Mouse (Mus musculus) testis, adult 2 months (tissue): Measurements from ENCODE around the gene Gm21988.

Source experiments
- CTCF ChIP-seq: fragments of 200-500 bp; IDR thresholded peaks from 2 replicates; pipeline ENCODE4 v1.5.1; 2012; ENCODE audit warnings: low read depth, mild to moderate bottlenecking, inconsistent platforms, low read length, moderate library complexity; ENCODE audit not compliant: control insufficient read depth, insufficient read depth, insufficient replicate concordance
- POLR2A ChIP-seq: fragments of 200-500 bp; IDR thresholded peaks from 2 replicates; pipeline ENCODE4 v1.6.1; 2012; ENCODE audit warnings: low read depth, mild to moderate bottlenecking, inconsistent platforms, low read length, moderate library complexity; ENCODE audit not compliant: control insufficient read depth

DNA sequence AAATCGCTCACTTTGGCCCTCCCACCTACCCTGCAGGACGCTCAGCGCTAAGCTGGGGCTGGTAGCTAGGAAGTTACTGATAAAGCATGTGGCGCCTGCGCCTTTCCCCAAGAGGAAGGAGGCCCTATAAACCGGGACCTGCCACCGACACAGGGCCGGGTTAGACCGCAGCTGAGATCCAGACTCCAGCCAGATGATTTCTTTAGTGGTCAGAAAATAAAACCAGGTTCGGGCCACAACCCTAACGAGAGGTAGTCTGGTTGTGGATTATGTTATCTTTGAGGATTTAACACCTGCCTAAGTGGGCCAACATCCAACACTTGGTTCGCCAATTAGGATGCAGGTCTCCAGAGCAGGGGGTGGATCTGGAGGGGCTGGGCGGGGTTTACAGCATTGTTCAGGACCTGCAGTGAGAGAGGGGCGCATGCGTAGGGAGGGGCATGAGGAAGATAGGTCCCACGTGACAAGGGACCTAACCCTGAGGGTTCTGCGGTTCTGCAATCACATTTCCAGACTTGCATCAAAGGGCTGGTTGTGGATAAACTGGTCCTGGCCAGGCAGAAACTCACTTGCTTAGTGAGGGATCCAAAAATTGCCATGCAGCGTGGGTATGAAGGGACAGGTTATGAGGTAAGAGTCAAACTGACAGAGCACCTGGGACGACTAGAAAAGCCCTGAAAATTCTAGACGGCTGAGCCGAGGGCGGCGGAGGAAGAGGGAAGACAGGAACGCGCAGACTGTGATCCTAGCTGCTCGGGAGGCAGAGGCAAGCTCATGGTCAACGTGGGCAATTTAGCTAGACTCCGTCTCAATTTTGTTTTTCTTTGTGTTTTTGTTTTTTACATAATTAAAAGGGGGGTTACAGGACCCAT, 18.7 kb downstream of the Gm21988 start, which contains the start of gene Slc16a13:
- peak; percentile 71 for TF ChIP-seq POLR2A
- TF ChIP-seq CTCF, result no peak
